Mouse (Mus musculus) B cell, adult 2 months (primary cell): ENCODE data around the gene Csde1.

Experiments
- DNase-seq, 2 experiments: peaks; one replicate each; pipeline ENCODE4 v3.0.0; 2022

Csde1 gene

GRCm38 (mm10) chr3:103066927-103067326, 46.7 kb downstream of the Csde1 start:
- DNase-seq: no peak

- DNase-seq: no peak
Measured at GRCm38 (mm10) chr3:103068971-103069370, 48.7 kb downstream of the Csde1 start.

- no peak for DNase-seq
Measured at GRCm38 (mm10) chr3:103073771-103074170, 53.5 kb downstream of the Csde1 start, which contains the start of gene Ampd1. Ampd1 (plus strand) TSS chr3:103074014.

GRCm38 (mm10) chr3:103075871-103076270, 55.6 kb downstream of the Csde1 start:
- DNase-seq: no peak

- DNase-seq: no peak
Measured at GRCm38 (mm10) chr3:103076476-103076875, 56.2 kb downstream of the Csde1 start.

- DNase-seq: no peak
Measured at GRCm38 (mm10) chr3:103079301-103079700, 59.1 kb downstream of the Csde1 start.

- DNase-seq: no peak
Measured at GRCm38 (mm10) chr3:103081051-103081450, 60.8 kb downstream of the Csde1 start.

GRCm38 (mm10) chr3:103081861-103082453, 61.7 kb downstream of the Csde1 start:
- DNase-seq: no peak

- DNase-seq: no peak
Measured at GRCm38 (mm10) chr3:103082761-103083160, 62.5 kb downstream of the Csde1 start.

GRCm38 (mm10) chr3:103085986-103086385, 65.8 kb downstream of the Csde1 start:
- no peak for DNase-seq

- no peak for DNase-seq
Measured at GRCm38 (mm10) chr3:103091753-103092152, 71.5 kb downstream of the Csde1 start.

- peak; percentile 11 to 33 for DNase-seq
Measured at GRCm38 (mm10) chr3:103098662-103099061, 78.4 kb downstream of the Csde1 start.

GRCm38 (mm10) chr3:103099667-103100066, 79.4 kb downstream of the Csde1 start:
- peak in 1 of 2 experiments; percentile 24 for DNase-seq

GRCm38 (mm10) chr3:103100735-103101134, 80.5 kb downstream of the Csde1 start:
- DNase-seq: no peak

GRCm38 (mm10) chr3:103101194-103101593, 81.0 kb downstream of the Csde1 start:
- no peak for DNase-seq

GRCm38 (mm10) chr3:103101909-103102308, 81.7 kb downstream of the Csde1 start:
- no peak for DNase-seq

- peak; percentile 94 for DNase-seq
Measured at GRCm38 (mm10) chr3:103102454-103103390, 82.5 kb downstream of the Csde1 start, which contains the start of gene Dennd2c. Dennd2c (plus strand) TSS chr3:103102604.
